Mouse (Mus musculus): Measurements from ENCODE around the gene Arl15.

DNA sequence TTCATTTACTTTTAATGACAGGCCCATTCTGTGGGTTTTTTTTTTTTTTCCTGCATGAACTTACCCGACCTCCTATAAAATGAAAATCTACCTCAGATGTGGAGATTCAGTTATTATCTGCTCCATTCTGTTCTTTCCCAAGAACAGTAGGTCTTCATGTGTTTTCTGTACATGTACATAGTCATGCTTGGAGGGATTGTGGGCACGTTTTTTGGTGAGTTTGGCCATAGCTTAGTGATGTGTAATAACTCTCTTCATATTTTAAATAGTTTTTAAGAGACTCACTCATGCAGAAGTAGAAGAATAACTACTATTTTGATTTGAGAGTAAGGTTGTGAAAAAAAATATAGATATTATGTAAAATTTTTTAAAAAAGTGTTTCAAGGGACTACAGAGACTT, 319.2 kb downstream of the Arl15 start:
- TF ChIP-seq CTCF (IDR thresholded peaks at IDR 0.05; ENCODE audit: control insufficient read depth, insufficient read depth, low read length), result no peak
- no peak for TF ChIP-seq POLR2A (IDR thresholded peaks at IDR 0.05; ENCODE audit: borderline replicate concordance, control insufficient read depth, low read depth, low read length)

Data from bone marrow, adult 2 months (tissue).